In the genomic region with DNA sequence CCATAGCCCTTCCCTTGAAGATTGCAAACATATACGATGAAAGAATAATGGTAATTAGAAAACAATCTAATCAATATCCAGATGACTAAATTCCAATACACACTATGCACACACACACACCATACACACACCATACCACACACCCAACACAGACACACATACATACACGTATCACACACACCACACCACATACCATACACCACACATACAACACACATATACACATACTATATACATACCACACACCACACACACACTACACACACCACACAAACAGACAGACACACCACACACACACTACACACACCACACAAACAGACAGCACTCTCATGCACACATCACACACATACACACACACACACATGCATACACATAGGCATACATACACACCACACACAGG, we compare ENCODE assay signal across 23 mouse cellular contexts.
DNase-seq lines count a peak whose midpoint lies in the region; ATAC-seq and TF ChIP-seq lines count a peak whose summit lies in the region.
"Had no signal": no experiment of that assay in that cellular context is flagged by ENCODE, and none has a peak within 500 bp of the region (broad histone marks: within the 10 kb centered on the region; RNA-seq: fewer than 3 reads in every experiment).

No protein-coding gene starts in this region.

- TF ChIP-seq CTCF in cerebellum, adult 2 months (IDR thresholded peaks at IDR 0.05; ENCODE audit: borderline replicate concordance, insufficient read depth, low read depth, low read length) = no peak
- no peak for TF ChIP-seq CTCF in lung, postnatal 0 days (IDR thresholded peaks at IDR 0.05)

- H3K36me3 ChIP-seq in kidney, embryonic 15.5 days = no peaks in the 10 kb centered on the region
- H3K36me3 ChIP-seq in embryonic facial prominence, embryonic 12.5 days = no peaks in the 10 kb centered on the region
- no peaks in the 10 kb centered on the region for H3K36me3 ChIP-seq in midbrain, embryonic 16.5 days (ENCODE audit: control insufficient read depth, insufficient read depth, low read length)
- H3K36me3 ChIP-seq in lung, postnatal 0 days (ENCODE audit: insufficient read depth, low read length) = no peaks in the 10 kb centered on the region
- H3K36me3 ChIP-seq: embryonic facial prominence, embryonic 15.5 days; heart, embryonic 13.5 days; liver, embryonic 12.5 days; neural tube, embryonic 12.5 days had no signal

- H3K4me1 ChIP-seq in cerebellum, adult 2 months (ENCODE audit: control insufficient read depth, insufficient read depth, low read length) = peaks cover 15% of the 10 kb centered on the region
- no peaks in the 10 kb centered on the region for H3K4me1 ChIP-seq in kidney, embryonic 15.5 days
- no peaks in the 10 kb centered on the region for H3K4me1 ChIP-seq in embryonic facial prominence, embryonic 12.5 days
- 0 out of 2 replicates have a peak, but pooled peaks cover 2% of the 10 kb centered on the region for H3K4me1 ChIP-seq in midbrain, embryonic 16.5 days (ENCODE audit: control insufficient read depth, insufficient read depth, low read length)
- H3K4me1 ChIP-seq in lung, postnatal 0 days (ENCODE audit: insufficient read depth, low read depth, low read length) = no peaks in the 10 kb centered on the region
- H3K4me1 ChIP-seq: liver, embryonic 12.5 days; neural tube, embryonic 12.5 days had no signal

- DNase-seq in cerebellum, adult 2 months = peak in 1 of 2 experiments; percentile 21
- DNase-seq in cerebellum, postnatal 10 days = no peak
- DNase-seq in kidney, postnatal 4 days = no peak
- no peak for DNase-seq in lung, postnatal 0 days (ENCODE audit: low spot score)
- DNase-seq: adrenal gland, postnatal 25 days; layer of hippocampus, adult 9-11 months; lung, adult 18-20 months; lung, postnatal 14 days; right cerebral cortex, postnatal 14 days; thymus, adult 2 months; thymus, postnatal 4 days had no signal

- 96% methylated on average over 2 of the region's 2 CpGs for WGBS in cerebellum, adult 2 months
- WGBS in kidney, embryonic 15.5 days = 91% methylated on average over 2 of the region's 2 CpGs
- 90% methylated on average over 2 of the region's 2 CpGs for WGBS in embryonic facial prominence, embryonic 12.5 days
- 98% methylated on average over 2 of the region's 2 CpGs for WGBS in midbrain, embryonic 16.5 days
- 89% methylated on average over 2 of the region's 2 CpGs for WGBS in lung, postnatal 0 days

- no peaks in the 10 kb centered on the region for H3K27me3 ChIP-seq in cerebellum, adult 2 months (ENCODE audit: control insufficient read depth, insufficient read depth, low read length)
- H3K27me3 ChIP-seq in kidney, embryonic 15.5 days = no peaks in the 10 kb centered on the region
- H3K27me3 ChIP-seq in embryonic facial prominence, embryonic 12.5 days = no peaks in the 10 kb centered on the region
- H3K27me3 ChIP-seq in midbrain, embryonic 16.5 days (ENCODE audit: control insufficient read depth, insufficient read depth, low read depth, low read length) = no peaks in the 10 kb centered on the region
- H3K27me3 ChIP-seq in lung, postnatal 0 days (replicated peaks; ENCODE audit: insufficient read depth, low read length) = no peaks in the 10 kb centered on the region
- H3K27me3 ChIP-seq: embryonic facial prominence, embryonic 15.5 days; heart, embryonic 13.5 days; liver, embryonic 12.5 days; neural tube, embryonic 12.5 days had no signal

- no peak overlapping the region for H3K4me2 ChIP-seq in kidney, embryonic 15.5 days
- H3K4me2 ChIP-seq in embryonic facial prominence, embryonic 12.5 days (replicated peaks) = no peak overlapping the region
- H3K4me2 ChIP-seq in midbrain, embryonic 16.5 days (ENCODE audit: low read length) = no peak overlapping the region
- no peak overlapping the region for H3K4me2 ChIP-seq in lung, postnatal 0 days (replicated peaks; ENCODE audit: low read depth, low read length)
- H3K4me2 ChIP-seq: embryonic facial prominence, embryonic 15.5 days; heart, embryonic 13.5 days; liver, embryonic 12.5 days; neural tube, embryonic 12.5 days had no signal

- TF ChIP-seq POLR2A in cerebellum, adult 2 months (IDR thresholded peaks at IDR 0.05; ENCODE audit: borderline replicate concordance, insufficient read depth, low read length) = no peak

- peak overlapping the region; percentile 84 for H3K27ac ChIP-seq in cerebellum, adult 2 months (ENCODE audit: insufficient read depth, low read length)
- no peak overlapping the region for H3K27ac ChIP-seq in kidney, embryonic 15.5 days
- H3K27ac ChIP-seq in embryonic facial prominence, embryonic 12.5 days = no peak overlapping the region
- no peak overlapping the region for H3K27ac ChIP-seq in midbrain, embryonic 16.5 days (ENCODE audit: low read length)
- H3K27ac ChIP-seq in lung, postnatal 0 days (ENCODE audit: low read length) = no peak overlapping the region
- H3K27ac ChIP-seq: embryonic facial prominence, embryonic 15.5 days; heart, embryonic 13.5 days; left cerebral cortex, adult 2 months; liver, embryonic 12.5 days; neural tube, embryonic 12.5 days; stomach, postnatal 0 days had no signal

- H3K9me3 ChIP-seq in kidney, embryonic 15.5 days (replicated peaks) = no peaks in the 10 kb centered on the region
- H3K9me3 ChIP-seq in embryonic facial prominence, embryonic 12.5 days = no peaks in the 10 kb centered on the region
- H3K9me3 ChIP-seq in midbrain, embryonic 16.5 days (replicated peaks; ENCODE audit: control insufficient read depth, low read length, poor library complexity, severe bottlenecking) = no peaks in the 10 kb centered on the region
- no peaks in the 10 kb centered on the region for H3K9me3 ChIP-seq in lung, postnatal 0 days (ENCODE audit: low read length)
- H3K9me3 ChIP-seq: embryonic facial prominence, embryonic 15.5 days; heart, embryonic 13.5 days; liver, embryonic 12.5 days; neural tube, embryonic 12.5 days had no signal

- ATAC-seq in kidney, embryonic 15.5 days (replicated peaks; ENCODE audit: low FRiP score) = 0 out of 2 replicates have a peak, but pooled peaks have one; percentile 31
- ATAC-seq in embryonic facial prominence, embryonic 12.5 days (ENCODE audit: insufficient number of reproducible peaks, insufficient read depth, low FRiP score, low TSS enrichment) = 0 out of 2 replicates have a peak, but pooled peaks have one; percentile 28
- peak; percentile 58 for ATAC-seq in midbrain, embryonic 16.5 days
- no peak for ATAC-seq in lung, postnatal 0 days
- ATAC-seq: CD4-positive, CD25-positive, alpha-beta regulatory T cell, adult 4 months; forebrain, embryonic 16.5 days; intestine, postnatal 0 days; liver, embryonic 12.5 days had no signal

- H3K4me3 ChIP-seq in cerebellum, adult 2 months (replicated peaks; ENCODE audit: insufficient read depth, low read depth, low read length) = no peak overlapping the region
- H3K4me3 ChIP-seq in kidney, embryonic 15.5 days (replicated peaks) = no peak overlapping the region
- H3K4me3 ChIP-seq in embryonic facial prominence, embryonic 12.5 days = no peak overlapping the region
- H3K4me3 ChIP-seq in midbrain, embryonic 16.5 days (ENCODE audit: low read depth, low read length) = no peak overlapping the region
- H3K4me3 ChIP-seq in lung, postnatal 0 days (ENCODE audit: low read depth, low read length) = no peak overlapping the region
- H3K4me3 ChIP-seq: embryonic facial prominence, embryonic 15.5 days; heart, embryonic 13.5 days; left cerebral cortex, adult 2 months; liver, embryonic 12.5 days; neural tube, embryonic 12.5 days had no signal

- no peak for TF ChIP-seq EP300 in lung, postnatal 0 days (IDR thresholded peaks at IDR 0.05)

- no peak overlapping the region for H3K9ac ChIP-seq in kidney, embryonic 15.5 days
- H3K9ac ChIP-seq in embryonic facial prominence, embryonic 12.5 days = no peak overlapping the region
- H3K9ac ChIP-seq in midbrain, embryonic 16.5 days (ENCODE audit: low read depth, low read length) = no peak overlapping the region
- no peak overlapping the region for H3K9ac ChIP-seq in lung, postnatal 0 days (replicated peaks; ENCODE audit: low read depth)
- H3K9ac ChIP-seq: embryonic facial prominence, embryonic 15.5 days; heart, embryonic 13.5 days; liver, embryonic 12.5 days; neural tube, embryonic 12.5 days had no signal
